Mouse (Mus musculus) frontal cortex, postnatal 36 days (tissue): ENCODE measurements around the gene Crtc1.
A peak's percentile ranks its signal among the peaks of the same experiment; 100 is the strongest.

Source experiments
- DNase-seq, 2 experiments: peaks; one replicate each; pipeline ENCODE4 v3.0.0; 2022; ENCODE audit warnings: low spot score in 2 of 2

Gene Crtc1

GRCm38 (mm10) chr8:70439055-70439847, at the start of gene Crtc1:
Gene Crtc1 (minus strand): TSS chr8:70439579.
- peak; percentile 94 to 95 for DNase-seq

- no peak for DNase-seq
Measured at GRCm38 (mm10) chr8:70488931-70489470, 49.6 kb upstream of the Crtc1 start.

GRCm38 (mm10) chr8:70487993-70488796, 48.8 kb upstream of the Crtc1 start:
- DNase-seq: no peak

- peak in 1 of 2 experiments; percentile 65 for DNase-seq
Measured at GRCm38 (mm10) chr8:70486941-70487520, 47.7 kb upstream of the Crtc1 start, which contains the start of gene Tmem59l. Gene Tmem59l (minus strand): TSS chr8:70487358.

GRCm38 (mm10) chr8:70486191-70486681, 46.9 kb upstream of the Crtc1 start:
- no peak for DNase-seq

GRCm38 (mm10) chr8:70482943-70483342, 43.6 kb upstream of the Crtc1 start:
- no peak for DNase-seq

GRCm38 (mm10) chr8:70481908-70482307, 42.5 kb upstream of the Crtc1 start:
- DNase-seq: peak; percentile 54 to 74

GRCm38 (mm10) chr8:70477269-70477982, 38.0 kb upstream of the Crtc1 start:
- DNase-seq: no peak

GRCm38 (mm10) chr8:70476333-70477268, 37.2 kb upstream of the Crtc1 start, which contains the start of gene Klhl26:
Gene Klhl26 (minus strand): TSS chr8:70476968.
- peak; percentile 87 to 90 for DNase-seq

GRCm38 (mm10) chr8:70471856-70472255, 32.5 kb upstream of the Crtc1 start:
- no peak for DNase-seq

- no peak for DNase-seq
Measured at GRCm38 (mm10) chr8:70469938-70470337, 30.6 kb upstream of the Crtc1 start.

GRCm38 (mm10) chr8:70469295-70469916, 30.0 kb upstream of the Crtc1 start:
- no peak for DNase-seq

- DNase-seq: no peak
Measured at GRCm38 (mm10) chr8:70468733-70469132, 29.4 kb upstream of the Crtc1 start.

- no peak for DNase-seq
Measured at GRCm38 (mm10) chr8:70467907-70468306, 28.5 kb upstream of the Crtc1 start.

GRCm38 (mm10) chr8:70467229-70467725, 27.9 kb upstream of the Crtc1 start:
- DNase-seq: no peak

GRCm38 (mm10) chr8:70466771-70467170, 27.4 kb upstream of the Crtc1 start:
- no peak for DNase-seq

GRCm38 (mm10) chr8:70466305-70466704, 26.9 kb upstream of the Crtc1 start:
- DNase-seq: no peak

GRCm38 (mm10) chr8:70465701-70466100, 26.3 kb upstream of the Crtc1 start:
- no peak for DNase-seq

- no peak for DNase-seq
Measured at GRCm38 (mm10) chr8:70464162-70464561, 24.8 kb upstream of the Crtc1 start.
